Mouse (Mus musculus): ENCODE results near the gene Srrm2. TPM values are rescaled to one million over a fixed set of nuclear protein-coding genes. Genes with fewer than 3 reads are reported as not detected.

Srrm2 gene
- total and polyA plus RNA-seq, 2 experiments from 2014 or later, result 85.9 to 196 TPM

GRCm38 (mm10) chr17:23801627-23802026, 11.3 kb downstream of the Srrm2 start:
- no peak overlapping the region for H3K4me3 ChIP-seq (ENCODE audit: low read depth, low read length)
- 96% methylated on average over 10 of the region's 10 CpGs for WGBS
- peaks cover 5% of the 10 kb centered on the region; the same call in 1 of the 2 replicates for H3K9me3 ChIP-seq (replicated peaks; ENCODE audit: control insufficient read depth, low read length)
- H3K36me3 ChIP-seq (replicated peaks; ENCODE audit: control insufficient read depth, insufficient read depth, low read length), result no peaks in the 10 kb centered on the region
- H3K27me3 ChIP-seq (ENCODE audit: control insufficient read depth, insufficient read depth, low read length), result no peaks in the 10 kb centered on the region
- peaks cover 21% of the 10 kb centered on the region for H3K4me1 ChIP-seq (ENCODE audit: control insufficient read depth, insufficient read depth)
- ATAC-seq (ENCODE audit: insufficient read depth, low read depth) (no peak), DNase-seq (ENCODE audit: low spot score) (no peak)
- H3K9ac ChIP-seq (replicated peaks; ENCODE audit: low read depth, low read length), result no peak overlapping the region
- no peak for TF ChIP-seq CTCF (IDR thresholded peaks at IDR 0.05; ENCODE audit: low read depth)
- no peak for TF ChIP-seq EP300 (IDR thresholded peaks at IDR 0.05; ENCODE audit: low read depth)
- no peak overlapping the region for H3K27ac ChIP-seq (ENCODE audit: low read depth)
- no peak overlapping the region for H3K4me2 ChIP-seq (ENCODE audit: low read depth, low read length)

- Histone ChIP-seq H3K36me3 (replicated peaks; ENCODE audit: control insufficient read depth, insufficient read depth, low read length) (peaks cover 3% of the 10 kb centered on the region; the same call in 1 of the 2 replicates), H3K27ac (ENCODE audit: low read depth) (peak overlapping the region; percentile 95), H3K9ac (replicated peaks; ENCODE audit: low read depth, low read length) (peak overlapping the region; percentile 86), H3K4me3 (ENCODE audit: low read depth, low read length) (peak overlapping the region; percentile 91), H3K4me2 (ENCODE audit: low read depth, low read length) (peak overlapping the region; percentile 80), H3K4me1 (ENCODE audit: control insufficient read depth, insufficient read depth) (peaks cover 30% of the 10 kb centered on the region), H3K9me3 (replicated peaks; ENCODE audit: control insufficient read depth, low read length) (peaks cover 5% of the 10 kb centered on the region; the same call in 1 of the 2 replicates), H3K27me3 (ENCODE audit: control insufficient read depth, insufficient read depth, low read length) (no peaks in the 10 kb centered on the region)
- under 1% methylated on average over 59 of the region's 60 CpGs for WGBS
- ATAC-seq (ENCODE audit: insufficient read depth, low read depth) (peak; percentile 95), DNase-seq (ENCODE audit: low spot score) (peak; percentile 100)
- TF ChIP-seq EP300 (IDR thresholded peaks at IDR 0.05; ENCODE audit: low read depth) (no peak), CTCF (IDR thresholded peaks at IDR 0.05; ENCODE audit: low read depth) (no peak)
These were observed 12.5 kb downstream of the Srrm2 start for GRCm38 (mm10) chr17:23802746-23803365.

- TF ChIP-seq CTCF (IDR thresholded peaks at IDR 0.05; ENCODE audit: low read depth), result no peak
- no peak for TF ChIP-seq EP300 (IDR thresholded peaks at IDR 0.05; ENCODE audit: low read depth)
- H3K36me3 ChIP-seq (replicated peaks; ENCODE audit: control insufficient read depth, insufficient read depth, low read length), result peaks cover 10% of the 10 kb centered on the region
- peak overlapping the region; percentile 91 for H3K4me3 ChIP-seq (ENCODE audit: low read depth, low read length)
- peaks cover 5% of the 10 kb centered on the region; the same call in 1 of the 2 replicates for H3K9me3 ChIP-seq (replicated peaks; ENCODE audit: control insufficient read depth, low read length)
- peaks cover 30% of the 10 kb centered on the region for H3K4me1 ChIP-seq (ENCODE audit: control insufficient read depth, insufficient read depth)
- WGBS, result 0% methylated on average over 40 of the region's 83 CpGs
- peak overlapping the region; percentile 86 for H3K9ac ChIP-seq (replicated peaks; ENCODE audit: low read depth, low read length)
- DNase-seq (ENCODE audit: low spot score) (peak; percentile 78), ATAC-seq (ENCODE audit: insufficient read depth, low read depth) (peak; percentile 47)
- H3K4me2 ChIP-seq (ENCODE audit: low read depth, low read length), result peak overlapping the region; percentile 80
- H3K27ac ChIP-seq (ENCODE audit: low read depth), result peak overlapping the region; percentile 95
- H3K27me3 ChIP-seq (ENCODE audit: control insufficient read depth, insufficient read depth, low read length), result no peaks in the 10 kb centered on the region
These were observed 13.2 kb downstream of the Srrm2 start for GRCm38 (mm10) chr17:23803366-23804041.

GRCm38 (mm10) chr17:23804426-23805085, 14.2 kb downstream of the Srrm2 start:
- peaks cover 20% of the 10 kb centered on the region for H3K36me3 ChIP-seq (replicated peaks; ENCODE audit: control insufficient read depth, insufficient read depth, low read length)
- peak overlapping the region; percentile 86 for H3K9ac ChIP-seq (replicated peaks; ENCODE audit: low read depth, low read length)
- peaks cover 5% of the 10 kb centered on the region; the same call in 1 of the 2 replicates for H3K9me3 ChIP-seq (replicated peaks; ENCODE audit: control insufficient read depth, low read length)
- peak overlapping the region; percentile 28; the same call in 1 of the 2 replicates for H3K27ac ChIP-seq (ENCODE audit: low read depth)
- DNase-seq (ENCODE audit: low spot score), result no peak
- peaks cover 30% of the 10 kb centered on the region for H3K4me1 ChIP-seq (ENCODE audit: control insufficient read depth, insufficient read depth)
- WGBS, result 1% methylated on average over 8 of the region's 8 CpGs
- no peak for ATAC-seq (ENCODE audit: insufficient read depth, low read depth)
- H3K4me3 ChIP-seq (ENCODE audit: low read depth, low read length), result peak overlapping the region; percentile 91
- peak overlapping the region; percentile 80 for H3K4me2 ChIP-seq (ENCODE audit: low read depth, low read length)
- TF ChIP-seq EP300 (IDR thresholded peaks at IDR 0.05; ENCODE audit: low read depth), result no peak
- TF ChIP-seq CTCF (IDR thresholded peaks at IDR 0.05; ENCODE audit: low read depth), result no peak
- no peaks in the 10 kb centered on the region for H3K27me3 ChIP-seq (ENCODE audit: control insufficient read depth, insufficient read depth, low read length)

GRCm38 (mm10) chr17:23806867-23807266, 16.5 kb downstream of the Srrm2 start:
- DNase-seq (ENCODE audit: low spot score) (no peak), ATAC-seq (ENCODE audit: insufficient read depth, low read depth) (no peak)
- Histone ChIP-seq H3K27ac (ENCODE audit: low read depth) (peak overlapping the region; percentile 50), H3K9ac (replicated peaks; ENCODE audit: low read depth, low read length) (no peak overlapping the region), H3K4me2 (ENCODE audit: low read depth, low read length) (peak overlapping the region; percentile 60), H3K36me3 (replicated peaks; ENCODE audit: control insufficient read depth, insufficient read depth, low read length) (peaks cover 43% of the 10 kb centered on the region), H3K9me3 (replicated peaks; ENCODE audit: control insufficient read depth, low read length) (no peaks in the 10 kb centered on the region), H3K27me3 (ENCODE audit: control insufficient read depth, insufficient read depth, low read length) (no peaks in the 10 kb centered on the region), H3K4me3 (ENCODE audit: low read depth, low read length) (peak overlapping the region; percentile 30), H3K4me1 (ENCODE audit: control insufficient read depth, insufficient read depth) (peaks cover 30% of the 10 kb centered on the region)
- WGBS, result 47% methylated on average over 25 of the region's 25 CpGs
- TF ChIP-seq CTCF (IDR thresholded peaks at IDR 0.05; ENCODE audit: low read depth) (peak; percentile 37; the same call in 1 of the 2 replicates), EP300 (IDR thresholded peaks at IDR 0.05; ENCODE audit: low read depth) (no peak)

Data from heart, postnatal 0 days (tissue).